In genomic region chr6:100778595-100778994, GRCm38 (mm10) we compare ENCODE assay signal across 22 mouse cellular contexts.
"Had no signal": no experiment of that assay in that cellular context is flagged by ENCODE, and none has a peak within 500 bp of the region (broad histone marks: within the 10 kb centered on the region; RNA-seq: fewer than 3 reads in every experiment).

No protein-coding gene starts in this region.

- H3K9ac ChIP-seq: limb, embryonic 12.5 days; limb, embryonic 15.5 days; liver, embryonic 14.5 days; liver, postnatal 0 days; lung, embryonic 14.5 days; midbrain, embryonic 12.5 days; neural tube, embryonic 12.5 days; neural tube, embryonic 15.5 days; stomach, embryonic 15.5 days had no signal

- H3K4me1 ChIP-seq: stomach, embryonic 15.5 days had no signal

- H3K4me3 ChIP-seq: limb, embryonic 12.5 days; limb, embryonic 15.5 days; midbrain, embryonic 12.5 days; neural tube, embryonic 12.5 days; neural tube, embryonic 15.5 days; stomach, embryonic 15.5 days had no signal

- H3K9me3 ChIP-seq: limb, embryonic 12.5 days; limb, embryonic 15.5 days; midbrain, embryonic 12.5 days; neural tube, embryonic 12.5 days; neural tube, embryonic 15.5 days; stomach, embryonic 15.5 days had no signal

- H3K27ac ChIP-seq: limb, embryonic 12.5 days; limb, embryonic 15.5 days; liver, embryonic 14.5 days; macrophage; midbrain, embryonic 12.5 days; neural tube, embryonic 12.5 days; neural tube, embryonic 15.5 days; stomach, embryonic 15.5 days had no signal

- H3K36me3 ChIP-seq: midbrain, embryonic 12.5 days; neural tube, embryonic 12.5 days; neural tube, embryonic 15.5 days; stomach, embryonic 15.5 days had no signal

- ATAC-seq: intestine, embryonic 16.5 days; liver, postnatal 0 days; lung, postnatal 0 days; midbrain, embryonic 16.5 days had no signal

- H3K4me2 ChIP-seq: limb, embryonic 12.5 days; limb, embryonic 15.5 days; liver, embryonic 11.5 days; lung, embryonic 14.5 days; midbrain, embryonic 12.5 days; neural tube, embryonic 12.5 days; neural tube, embryonic 15.5 days; stomach, embryonic 15.5 days had no signal

- H3K27me3 ChIP-seq: limb, embryonic 12.5 days; limb, embryonic 15.5 days; midbrain, embryonic 12.5 days; neural tube, embryonic 12.5 days; neural tube, embryonic 15.5 days; stomach, embryonic 15.5 days had no signal

- DNase-seq: kidney, adult 2 months; kidney, postnatal 36 days; layer of hippocampus, postnatal 36 days; left cerebral cortex, postnatal 4 days; liver, postnatal 0 days; lung, embryonic 14.5 days; retina, postnatal 1 day; right cerebral cortex, postnatal 25 days; spleen, adult 18-20 months; thymus, postnatal 25 days had no signal
